Mouse (Mus musculus) frontal cortex, adult 2 months (tissue): ENCODE data around the gene Ankrd39. TPM values are rescaled to one million over a fixed set of nuclear protein-coding genes. Genes with fewer than 3 reads are reported as not detected.

Experiments used
- DNase-seq, 2 experiments: peaks; one replicate each; pipeline ENCODE4 v3.0.0; 2022; ENCODE audit warnings: low spot score in 1 of 2; ENCODE audit errors: extremely low spot score in 1 of 2
- polyA plus RNA-seq: library from polyadenylated mRNA; depleted of rRNA; stranded (reverse); fragments of >200 nt; gene quantifications from 2 replicates; pipeline ENCODE4 v1.2.3, GENCODE M21; 2012

The Ankrd39 gene
- polyA plus RNA-seq, 1 experiment: 17.7 TPM

GRCm38 (mm10) chr1:36534595-36535058 is 12.6 kb downstream of the Ankrd39 start:
- no peak for DNase-seq

GRCm38 (mm10) chr1:36533546-36533945 is 13.7 kb downstream of the Ankrd39 start:
- no peak for DNase-seq

- no peak for DNase-seq
Observed at GRCm38 (mm10) chr1:36531461-36531860, 15.8 kb downstream of the Ankrd39 start.

- no peak for DNase-seq
Observed at GRCm38 (mm10) chr1:36530962-36531361, 16.3 kb downstream of the Ankrd39 start.

- DNase-seq: peak in 1 of 2 experiments; percentile 13
Observed at GRCm38 (mm10) chr1:36530485-36530884, 16.8 kb downstream of the Ankrd39 start.

GRCm38 (mm10) chr1:36529875-36530274 is 17.4 kb downstream of the Ankrd39 start:
- DNase-seq: no peak

- DNase-seq: no peak
Observed at GRCm38 (mm10) chr1:36529274-36529673, 18.0 kb downstream of the Ankrd39 start.

- DNase-seq: peak in 1 of 2 experiments; percentile 19
Observed at GRCm38 (mm10) chr1:36528351-36528750, 18.9 kb downstream of the Ankrd39 start.

GRCm38 (mm10) chr1:36526903-36527302 is 20.3 kb downstream of the Ankrd39 start:
- DNase-seq: no peak

- DNase-seq: no peak
Observed at GRCm38 (mm10) chr1:36525774-36526173, 21.5 kb downstream of the Ankrd39 start.

- no peak for DNase-seq
Observed at GRCm38 (mm10) chr1:36524058-36524457, 23.2 kb downstream of the Ankrd39 start.

- no peak for DNase-seq
Observed at GRCm38 (mm10) chr1:36523332-36524013, 23.8 kb downstream of the Ankrd39 start.

GRCm38 (mm10) chr1:36522210-36522609 is 25.0 kb downstream of the Ankrd39 start:
- DNase-seq: no peak

- DNase-seq: no peak
Observed at GRCm38 (mm10) chr1:36519626-36520025, 27.6 kb downstream of the Ankrd39 start.

GRCm38 (mm10) chr1:36518259-36518658 is 29.0 kb downstream of the Ankrd39 start:
- no peak for DNase-seq

- DNase-seq: no peak
Observed at GRCm38 (mm10) chr1:36513718-36514117, 33.5 kb downstream of the Ankrd39 start.

GRCm38 (mm10) chr1:36513310-36513709 is 33.9 kb downstream of the Ankrd39 start:
- peak in 1 of 2 experiments; percentile 54 for DNase-seq

GRCm38 (mm10) chr1:36512966-36513280 is 34.3 kb downstream of the Ankrd39 start:
- no peak for DNase-seq

GRCm38 (mm10) chr1:36512089-36512965 is 34.9 kb downstream of the Ankrd39 start:
- peak in 1 of 2 experiments; percentile 55 for DNase-seq

- peak; percentile 96 to 99 for DNase-seq
Observed at GRCm38 (mm10) chr1:36511289-36512021, 35.8 kb downstream of the Ankrd39 start, which contains the start of gene Cnnm3. Gene Cnnm3, plus strand, starts transcription at chr1:36511867.

GRCm38 (mm10) chr1:36508238-36508637 is 39.0 kb downstream of the Ankrd39 start:
- DNase-seq: no peak
